Mouse (Mus musculus) kidney, postnatal 0 days (tissue): ENCODE measurements around the gene 2900026A02Rik. TPM values are rescaled to one million over a fixed set of nuclear protein-coding genes. Genes with fewer than 3 reads are reported as not detected.
A peak's percentile ranks its signal among the peaks of the same experiment; 100 is the strongest.

ENCODE experiments used
- ATAC-seq: fragments of 200-750 bp; cut with Nextera tagmentation; replicated peaks from 2 replicates; pipeline ENCODE4 v1.8.0; 2017; ENCODE audit warnings: low read depth, moderate number of reproducible peaks, moderate TSS enrichment, moderate library complexity; ENCODE audit not compliant: low FRiP score
- DNase-seq: peaks from one replicate; pipeline ENCODE4 v3.0.0-alpha.2; 2016; ENCODE audit warnings: low spot score
- H3K27ac ChIP-seq: fragments of 300-500 bp; sonication (generic); 2 replicates; pipeline ENCODE4 v1.5.1; 2014; ENCODE audit warnings: mild to moderate bottlenecking
- H3K27me3 ChIP-seq: fragments of 300-500 bp; sonication (generic); 2 replicates; pipeline ENCODE4 v1.6.1; 2014; ENCODE audit warnings: low read length, mixed read lengths; ENCODE audit not compliant: insufficient read depth
- H3K36me3 ChIP-seq: fragments of 300-500 bp; sonication (generic); 2 replicates; pipeline ENCODE4 v1.6.1; 2014; ENCODE audit warnings: low read length, mixed read lengths; ENCODE audit not compliant: insufficient read depth
- H3K4me1 ChIP-seq: fragments of 300-500 bp; sonication (generic); replicated peaks from 2 replicates; pipeline ENCODE4 v1.6.1; 2014; ENCODE audit warnings: antibody characterized with exemption, low read length, mixed read lengths; ENCODE audit not compliant: insufficient read depth
- H3K4me2 ChIP-seq: fragments of 300-500 bp; sonication (generic); 2 replicates; pipeline ENCODE4 v1.6.1; 2014; ENCODE audit warnings: mild to moderate bottlenecking, low read length, moderate library complexity, mixed read lengths
- H3K4me3 ChIP-seq: fragments of 300-500 bp; sonication (generic); replicated peaks from 2 replicates; pipeline ENCODE4 v1.5.1; 2014; ENCODE audit warnings: low read depth, low read length
- H3K9ac ChIP-seq: fragments of 300-500 bp; sonication (generic); 2 replicates; pipeline ENCODE4 v1.6.1; 2014; ENCODE audit warnings: low read depth, low read length
- H3K9me3 ChIP-seq: fragments of 300-500 bp; sonication (generic); replicated peaks from 2 replicates; pipeline ENCODE4 v1.6.1; 2016; ENCODE audit warnings: low read length, inconsistent platforms, mixed read lengths
- CTCF ChIP-seq: IDR thresholded peaks from 2 replicates; pipeline ENCODE4 v1.5.1; 2016; ENCODE audit warnings: antibody characterized with exemption, low read depth, mild to moderate bottlenecking, moderate library complexity
- WGBS: fragments of 180-500 bp; shearing (Covaris S2); extraction: QIAGEN DNeasy Blood & Tissue Kit; methylation state at CpG from one replicate; pipeline ENCODE4 v1.1.7; 2014; 5-methylcytosine and 5-hydroxymethylcytosine counted together
- polyA plus RNA-seq: library from polyadenylated mRNA; unstranded; fragments of >200 nt; fragmentation: Nextera tagmentation; extraction: Ambion mirVana; gene quantifications from 2 replicates; pipeline ENCODE4 v1.2.1, GENCODE M21; 2015

The 2900026A02Rik gene
- polyA plus RNA-seq, 1 experiment from 2014 or later, result 4.8 TPM

- H3K27me3 ChIP-seq, result no peaks in the 10 kb centered on the region
- DNase-seq (peak; percentile 70), ATAC-seq (no peak)
- H3K27ac ChIP-seq, result peak overlapping the region; percentile 90
- H3K9me3 ChIP-seq, result no peaks in the 10 kb centered on the region
- H3K4me1 ChIP-seq, result peaks cover 16% of the 10 kb centered on the region; the same call in 1 of the 2 replicates
- H3K36me3 ChIP-seq, result no peaks in the 10 kb centered on the region
- WGBS, result 39% methylated on average over 13 of the region's 13 CpGs
- no peak overlapping the region for H3K4me3 ChIP-seq
- no peak; the same call in 1 of the 2 replicates for TF ChIP-seq CTCF
- H3K4me2 ChIP-seq, result no peak overlapping the region
- peak overlapping the region; percentile 48; the same call in 1 of the 2 replicates for H3K9ac ChIP-seq
Measured at GRCm38 (mm10) chr5:113132635-113133041, 88.4 kb downstream of the 2900026A02Rik start.

GRCm38 (mm10) chr5:113128426-113128825 lies 92.6 kb downstream of the 2900026A02Rik start:
- H3K4me1 ChIP-seq, result 0 out of 2 replicates have a peak, but pooled peaks cover 10% of the 10 kb centered on the region
- H3K9ac ChIP-seq, result no peak overlapping the region
- no peak overlapping the region for H3K4me2 ChIP-seq
- ATAC-seq (no peak), DNase-seq (no peak)
- no peak overlapping the region for H3K4me3 ChIP-seq
- 67% methylated on average over 4 of the region's 4 CpGs for WGBS
- no peaks in the 10 kb centered on the region for H3K27me3 ChIP-seq
- TF ChIP-seq CTCF, result no peak
- no peaks in the 10 kb centered on the region for H3K9me3 ChIP-seq
- no peaks in the 10 kb centered on the region for H3K36me3 ChIP-seq
- no peak overlapping the region for H3K27ac ChIP-seq

GRCm38 (mm10) chr5:113126476-113126875 lies 94.6 kb downstream of the 2900026A02Rik start:
- DNase-seq, result no peak
- peaks cover 5% of the 10 kb centered on the region; the same call in 1 of the 2 replicates for H3K4me1 ChIP-seq
- ATAC-seq, result no peak
- no peaks in the 10 kb centered on the region for H3K27me3 ChIP-seq
- no peak overlapping the region for H3K27ac ChIP-seq
- no peak overlapping the region for H3K9ac ChIP-seq
- no peaks in the 10 kb centered on the region for H3K36me3 ChIP-seq
- H3K4me3 ChIP-seq, result no peak overlapping the region
- 89% methylated on average over 12 of the region's 12 CpGs for WGBS
- no peaks in the 10 kb centered on the region for H3K9me3 ChIP-seq
- no peak for TF ChIP-seq CTCF
- H3K4me2 ChIP-seq, result no peak overlapping the region

- Histone ChIP-seq H3K36me3 (no peaks in the 10 kb centered on the region), H3K27ac (no peak overlapping the region), H3K9me3 (no peaks in the 10 kb centered on the region), H3K4me2 (no peak overlapping the region), H3K9ac (no peak overlapping the region), H3K4me1 (peaks cover 21% of the 10 kb centered on the region), H3K4me3 (no peak overlapping the region), H3K27me3 (no peaks in the 10 kb centered on the region)
- no peak for TF ChIP-seq CTCF
- WGBS, result 50% methylated on average over 10 of the region's 10 CpGs
- DNase-seq (no peak), ATAC-seq (no peak)
Measured at GRCm38 (mm10) chr5:113123693-113124092, 97.3 kb downstream of the 2900026A02Rik start.

GRCm38 (mm10) chr5:113122326-113123054 lies 98.5 kb downstream of the 2900026A02Rik start:
- Histone ChIP-seq H3K9ac (no peak overlapping the region), H3K9me3 (no peaks in the 10 kb centered on the region), H3K4me1 (peaks cover 21% of the 10 kb centered on the region), H3K4me2 (no peak overlapping the region), H3K27ac (peak overlapping the region; percentile 47; the same call in 1 of the 2 replicates), H3K4me3 (no peak overlapping the region), H3K27me3 (no peaks in the 10 kb centered on the region), H3K36me3 (no peaks in the 10 kb centered on the region)
- WGBS, result 37% methylated on average over 12 of the region's 12 CpGs
- no peak for DNase-seq
- no peak for TF ChIP-seq CTCF
- no peak for ATAC-seq

GRCm38 (mm10) chr5:113121591-113121875 lies 99.5 kb downstream of the 2900026A02Rik start:
- Histone ChIP-seq H3K4me1 (peaks cover 21% of the 10 kb centered on the region), H3K4me3 (no peak overlapping the region), H3K9me3 (no peaks in the 10 kb centered on the region), H3K27ac (peak overlapping the region; percentile 58; the same call in 1 of the 2 replicates), H3K4me2 (no peak overlapping the region), H3K36me3 (no peaks in the 10 kb centered on the region), H3K27me3 (no peaks in the 10 kb centered on the region), H3K9ac (no peak overlapping the region)
- no peak for ATAC-seq
- WGBS, result 55% methylated on average over 6 of the region's 6 CpGs
- no peak for TF ChIP-seq CTCF
- DNase-seq, result no peak
